Mouse (Mus musculus) inflammation-experienced regulatory T-cells, adult 6 months (primary cell): ENCODE results near the gene Gm14744. TPM values are rescaled to one million over a fixed set of nuclear protein-coding genes. Genes with fewer than 3 reads are reported as not detected.
"Not testable (repeated sequence)": the region's sequence is repeated elsewhere in the genome, so short reads cannot be mapped to it uniquely, and the experiment has no call there.

ENCODE experiments used
- ATAC-seq: one replicate; pipeline ENCODE4 v1.8.0; 2017
- polyA plus RNA-seq, 3 experiments: library from polyadenylated mRNA; unstranded; fragments of 100-300 nt; shearing (Covaris generic); gene quantifications; one replicate each; pipeline ENCODE4 v1.2.1; 2017

Gene Gm14744
- not detected for polyA plus RNA-seq

GRCm38 (mm10) chrX:77864458-77864857 is at the start of gene Gm14744:
Gm14744 (plus strand) TSS chrX:77864758.
- not testable (repeated sequence) for ATAC-seq

GRCm38 (mm10) chrX:77853523-77853922 is 11.0 kb upstream of the Gm14744 start, which contains the start of gene Pbsn:
Pbsn (minus strand) TSS chrX:77853623.
- ATAC-seq: no peak

- ATAC-seq: not testable (repeated sequence)
Measured at GRCm38 (mm10) chrX:77880033-77880432, 15.5 kb downstream of the Gm14744 start.

Other genes with a start within 250 kb of the Gm14744 start
- 10 to 100 TPM; 22.8 to 37.5 (median 24.9) TPM for gene Prkx, start 68.5 kb upstream of the Gm14744 start, polyA plus RNA-seq
- not detected for gene Pbsn, start 11.1 kb upstream of the Gm14744 start, polyA plus RNA-seq
- not detected for gene 5430402E10Rik, start 60.3 kb downstream of the Gm14744 start, polyA plus RNA-seq
- not detected for gene Obp1a, start 226.6 kb downstream of the Gm14744 start, polyA plus RNA-seq